Mouse (Mus musculus) ES-Bruce4 (cell line): Measurements from ENCODE around the gene Gipc3. TPM values are rescaled to one million over a fixed set of nuclear protein-coding genes. Genes with fewer than 3 reads are reported as not detected.

ENCODE experiments used
- H3K27ac ChIP-seq: 2 replicates; pipeline ENCODE4 v1.5.1; 2012; ENCODE audit warnings: low read length, inconsistent platforms; ENCODE audit not compliant: insufficient read depth
- H3K27me3 ChIP-seq: 2 replicates; pipeline ENCODE4 v1.6.1; 2012; ENCODE audit warnings: mild to moderate bottlenecking, low read length, inconsistent platforms; ENCODE audit not compliant: control insufficient read depth, poor library complexity, insufficient read depth, severe bottlenecking
- H3K36me3 ChIP-seq: 2 replicates; pipeline ENCODE4 v1.6.1; 2012; ENCODE audit warnings: inconsistent platforms, mild to moderate bottlenecking, low read length, moderate library complexity; ENCODE audit not compliant: control insufficient read depth, poor library complexity, insufficient read depth, severe bottlenecking
- H3K4me1 ChIP-seq: one replicate; pipeline ENCODE4 v1.8.1; 2011; ENCODE audit warnings: low read length; ENCODE audit not compliant: control insufficient read depth, insufficient read depth
- H3K4me3 ChIP-seq: 2 replicates; pipeline ENCODE4 v1.5.1; 2011; ENCODE audit warnings: low read depth, mild to moderate bottlenecking, low read length
- H3K9ac ChIP-seq: 2 replicates; pipeline ENCODE4 v1.6.1; 2012; ENCODE audit warnings: low read depth, mild to moderate bottlenecking, inconsistent platforms; ENCODE audit not compliant: poor library complexity, severe bottlenecking
- H3K9me3 ChIP-seq: replicated peaks from 2 replicates; pipeline ENCODE4 v1.6.1; 2012; ENCODE audit warnings: mild to moderate bottlenecking, low read length, inconsistent platforms; ENCODE audit not compliant: control insufficient read depth, poor library complexity, insufficient read depth, severe bottlenecking
- CTCF ChIP-seq: IDR thresholded peaks from one replicate; pipeline ENCODE4 v1.8.1; 2011; ENCODE audit warnings: low read depth, low read length
- EP300 ChIP-seq: IDR thresholded peaks from 2 replicates; pipeline ENCODE4 v1.6.1; 2011; ENCODE audit warnings: low read depth, low read length; ENCODE audit not compliant: insufficient read depth
- POLR2A ChIP-seq: IDR thresholded peaks from one replicate; pipeline ENCODE4 v1.8.1; 2011; ENCODE audit warnings: low read length; ENCODE audit not compliant: insufficient read depth
- polyA plus RNA-seq: library from polyadenylated mRNA; stranded (reverse); fragments of >200 nt; gene quantifications from 2 replicates; pipeline ENCODE4 v1.2.4, GENCODE M21; 2011; ENCODE audit warnings: low read depth; ENCODE audit not compliant: missing spikeins, insufficient read depth, insufficient read length

Gene Gipc3
- polyA plus RNA-seq, 1 experiment, result 1.2 TPM

- Histone ChIP-seq H3K36me3 (no peaks in the 10 kb centered on the region), H3K27ac (no peak overlapping the region), H3K27me3 (no peaks in the 10 kb centered on the region), H3K9ac (no peak overlapping the region), H3K4me1 (peaks cover 4% of the 10 kb centered on the region), H3K4me3 (no peak overlapping the region), H3K9me3 (no peaks in the 10 kb centered on the region)
- TF ChIP-seq POLR2A (no peak), EP300 (no peak), CTCF (no peak)
Observed at GRCm38 (mm10) chr10:81298369-81299100, 44.5 kb downstream of the Gipc3 start.

DNA sequence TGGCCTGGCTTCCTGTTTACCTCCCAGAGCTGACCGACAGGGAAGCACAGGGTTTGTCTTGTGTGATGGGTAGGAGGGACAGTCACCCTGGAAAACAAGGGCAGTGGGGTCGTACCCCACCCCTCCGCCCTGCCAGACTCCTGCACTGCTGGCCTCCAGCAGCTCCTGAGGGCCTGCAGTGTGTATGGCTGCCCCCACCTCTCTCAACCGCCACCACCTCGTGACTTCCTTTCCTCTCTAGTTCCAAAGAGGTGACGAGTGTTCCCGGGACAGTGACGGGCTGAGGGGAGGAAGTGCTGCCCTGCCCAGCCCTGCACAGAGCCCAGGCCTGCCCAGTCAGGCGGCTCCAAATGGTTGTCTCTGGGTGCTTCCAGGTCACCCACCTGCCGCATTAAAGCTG, 45.2 kb downstream of the Gipc3 start:
- H3K27ac ChIP-seq, result no peak overlapping the region
- no peak for TF ChIP-seq CTCF
- TF ChIP-seq EP300, result no peak
- TF ChIP-seq POLR2A, result no peak
- H3K4me1 ChIP-seq, result peaks cover 4% of the 10 kb centered on the region
- no peaks in the 10 kb centered on the region for H3K36me3 ChIP-seq
- H3K9ac ChIP-seq, result no peak overlapping the region
- H3K27me3 ChIP-seq, result no peaks in the 10 kb centered on the region
- no peaks in the 10 kb centered on the region for H3K9me3 ChIP-seq
- H3K4me3 ChIP-seq, result no peak overlapping the region

DNA sequence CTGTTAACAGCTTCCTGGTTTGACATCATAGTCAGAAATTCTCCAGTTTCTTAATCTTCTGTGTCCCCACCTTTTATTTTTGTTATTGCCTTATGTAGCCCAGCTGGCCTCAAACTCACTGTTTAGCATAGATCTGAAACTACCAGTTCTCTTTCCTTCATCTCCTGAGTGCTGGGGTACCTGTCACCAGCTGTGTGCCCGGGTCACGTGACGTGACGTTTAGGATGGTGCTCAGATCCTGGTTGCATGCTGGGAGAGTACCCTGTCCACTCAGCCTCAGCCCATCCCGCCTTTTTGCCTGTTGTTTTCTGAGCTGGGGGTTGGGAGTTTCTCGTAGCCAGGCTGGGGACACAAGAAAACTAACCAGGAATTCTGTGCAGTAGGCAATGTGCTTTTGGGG, 45.8 kb downstream of the Gipc3 start:
- H3K27ac ChIP-seq, result no peak overlapping the region
- H3K36me3 ChIP-seq, result no peaks in the 10 kb centered on the region

DNA sequence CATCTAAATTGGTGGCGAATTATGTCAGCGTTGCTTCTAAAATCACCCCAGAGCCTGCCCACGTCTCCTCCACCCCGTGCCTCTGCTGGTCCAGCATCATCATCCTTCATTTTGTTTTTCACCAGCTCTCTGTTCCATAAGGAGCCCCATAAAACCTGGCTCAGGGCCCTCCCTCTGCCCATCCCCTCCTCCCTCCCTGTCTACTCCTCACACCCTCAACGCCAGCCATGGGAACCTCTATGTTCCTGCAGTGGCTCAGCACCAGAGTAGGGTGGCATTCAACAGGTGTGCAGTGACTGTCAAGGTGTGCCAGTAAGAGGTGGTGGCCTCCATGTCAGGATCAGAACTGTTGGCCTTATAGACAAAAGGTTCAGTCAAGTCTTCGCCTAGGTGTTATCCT, 47.9 kb downstream of the Gipc3 start:
- Histone ChIP-seq H3K9me3 (no peaks in the 10 kb centered on the region), H3K27me3 (no peaks in the 10 kb centered on the region), H3K9ac (no peak overlapping the region), H3K27ac (no peak overlapping the region), H3K4me3 (no peak overlapping the region), H3K36me3 (no peaks in the 10 kb centered on the region), H3K4me1 (peaks cover 4% of the 10 kb centered on the region)
- TF ChIP-seq POLR2A, result no peak

More for the DNA sequence above, 45.8 kb downstream of the Gipc3 start:
- H3K27me3 ChIP-seq, result no peaks in the 10 kb centered on the region
- TF ChIP-seq EP300, result no peak
- no peak for TF ChIP-seq POLR2A
- no peak for TF ChIP-seq CTCF
- no peak overlapping the region for H3K9ac ChIP-seq
- H3K9me3 ChIP-seq, result no peaks in the 10 kb centered on the region
- H3K4me3 ChIP-seq, result no peak overlapping the region
- peaks cover 4% of the 10 kb centered on the region for H3K4me1 ChIP-seq

- Histone ChIP-seq H3K27ac (no peak overlapping the region), H3K4me1 (peaks cover 4% of the 10 kb centered on the region)
- no peak for TF ChIP-seq POLR2A
- TF ChIP-seq EP300, result no peak
- no peak for TF ChIP-seq CTCF
Observed at GRCm38 (mm10) chr10:81294442-81294841, 48.6 kb downstream of the Gipc3 start.

GRCm38 (mm10) chr10:81293334-81294030, 49.6 kb downstream of the Gipc3 start:
- Histone ChIP-seq H3K9me3 (no peaks in the 10 kb centered on the region), H3K4me1 (peaks cover 4% of the 10 kb centered on the region), H3K9ac (peak overlapping the region; percentile 81), H3K36me3 (no peaks in the 10 kb centered on the region), H3K4me3 (peak overlapping the region; percentile 84), H3K27me3 (no peaks in the 10 kb centered on the region), H3K27ac (no peak overlapping the region)
- no peak for TF ChIP-seq EP300

More at GRCm38 (mm10) chr10:81294442-81294841, 48.6 kb downstream of the Gipc3 start:
- Histone ChIP-seq H3K36me3 (no peaks in the 10 kb centered on the region), H3K9me3 (no peaks in the 10 kb centered on the region), H3K27me3 (no peaks in the 10 kb centered on the region), H3K9ac (no peak overlapping the region), H3K4me3 (0 out of 2 replicates have a peak overlapping the region, but pooled peaks have one; percentile 8)
